Mouse (Mus musculus): Measurements from ENCODE around the gene Isyna1. TPM values are rescaled to one million over a fixed set of nuclear protein-coding genes. Genes with fewer than 3 reads are reported as not detected.
A peak's percentile ranks its signal among the peaks of the same experiment; 100 is the strongest.

The Isyna1 gene
- total and polyA plus RNA-seq, 3 experiments: 84.1 to 189 TPM; not detected in 1

DNA sequence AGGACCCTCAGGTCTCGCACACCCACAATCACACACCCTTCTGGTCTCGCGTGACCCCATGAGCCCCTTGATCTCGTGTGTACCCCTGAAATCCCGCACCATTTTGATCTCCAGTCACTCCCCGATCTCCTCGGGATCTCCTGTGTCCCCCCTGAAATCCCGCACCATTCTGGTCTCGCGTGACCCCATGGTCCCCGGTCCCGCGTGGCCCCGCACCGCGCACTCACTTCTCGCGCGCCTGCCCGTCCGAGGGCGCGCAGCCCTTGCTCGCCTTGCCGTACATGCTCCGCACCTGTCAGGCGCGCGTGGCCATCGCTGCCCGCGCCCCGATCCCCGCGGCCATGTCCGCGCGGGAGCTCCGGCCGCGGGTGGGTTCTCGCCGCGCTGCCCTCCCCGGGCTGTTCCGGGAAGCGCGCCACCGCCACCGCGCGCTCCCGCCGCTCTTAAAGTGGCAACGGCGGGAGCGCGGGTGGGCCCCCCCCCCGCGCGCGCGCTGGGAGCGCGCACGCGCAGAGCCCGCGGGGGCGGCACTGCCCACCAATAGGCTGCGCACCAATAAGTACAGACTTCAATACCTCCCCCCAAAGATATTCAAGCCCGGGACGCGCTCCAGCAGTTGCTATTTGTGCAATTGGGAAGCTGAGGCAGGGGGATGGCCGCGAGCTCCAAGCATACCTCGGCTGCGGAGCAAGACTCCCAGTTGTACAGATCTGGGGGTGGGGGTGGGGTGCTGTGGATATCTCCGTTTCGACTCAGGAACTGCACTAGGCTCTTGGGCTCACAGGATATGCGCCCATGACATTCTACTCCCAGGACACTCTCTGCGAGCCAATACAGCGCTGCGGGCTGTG, 13.9 kb downstream of the Isyna1 start (continued):
- peak; percentile 23; the same call in 1 of the 2 replicates for TF ChIP-seq MXI1 (IDR thresholded peaks at IDR 0.05; ENCODE audit: low read depth, low read length)
- TF ChIP-seq MAX (IDR thresholded peaks at IDR 0.05; ENCODE audit: low read length): peak; percentile 63; the same call in 1 of the 2 replicates
- no peak for TF ChIP-seq RCOR1 (IDR thresholded peaks at IDR 0.05; ENCODE audit: low read depth, low read length)
- TF ChIP-seq MEF2A (IDR thresholded peaks at IDR 0.05; ENCODE audit: extremely low read depth, insufficient replicate concordance, low read depth, low read length, poor library complexity, severe bottlenecking): no peak
- TF ChIP-seq RAD21 (IDR thresholded peaks at IDR 0.05; ENCODE audit: low read depth, low read length): no peak
- peak; percentile 64 for TF ChIP-seq SIN3A (IDR thresholded peaks at IDR 0.05; ENCODE audit: low read length)
- TF ChIP-seq JUND (IDR thresholded peaks at IDR 0.05; ENCODE audit: low read depth, low read length): no peak
- 0 out of 2 replicates have a peak, but pooled peaks have one; percentile 49 for TF ChIP-seq E2F4 (IDR thresholded peaks at IDR 0.05; ENCODE audit: borderline replicate concordance, low read depth, low read length)
- TF ChIP-seq KAT2A (conservative IDR thresholded peaks at IDR 0.05; ENCODE audit: low read depth, low read length): no peak
- TF ChIP-seq GATA1 (IDR thresholded peaks at IDR 0.05; ENCODE audit: low read depth, low read length): no peak
- TF ChIP-seq ELF1 (IDR thresholded peaks at IDR 0.05; ENCODE audit: low read depth, low read length): peak; percentile 48; the same call in 1 of the 2 replicates

DNA sequence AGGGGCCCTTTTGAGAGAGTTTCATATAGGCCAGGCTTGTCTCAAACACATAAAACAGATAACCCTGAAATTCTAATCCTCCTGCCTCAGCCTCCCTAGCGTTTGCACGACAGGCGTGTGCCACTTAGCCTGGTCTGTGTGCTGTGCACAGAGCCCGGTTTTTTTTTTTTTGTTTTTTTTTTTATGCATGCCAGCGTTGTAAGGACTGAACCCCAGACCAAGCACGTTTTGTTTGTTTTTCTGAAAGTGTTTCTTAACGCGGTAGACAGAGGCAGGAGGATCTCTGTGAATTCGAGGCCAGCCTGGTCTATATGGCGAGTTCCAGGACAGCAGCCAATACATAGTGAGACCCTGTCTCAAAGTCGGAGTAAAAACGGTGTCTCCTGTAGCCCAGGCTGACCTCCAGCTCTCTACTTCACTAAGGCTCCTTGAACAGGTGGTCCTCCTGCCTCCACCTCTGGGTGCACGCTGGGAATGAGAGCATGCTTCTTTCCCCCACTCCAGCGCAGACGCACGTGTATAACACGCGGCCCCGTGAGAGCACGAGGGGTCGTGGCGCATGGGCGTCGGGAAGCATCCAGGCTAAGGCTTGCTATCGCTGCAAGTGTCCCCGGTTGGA, 14.7 kb downstream of the Isyna1 start, which contains the start of gene Ssbp4:
Ssbp4 (minus strand) TSS at position 124 of the 619 bp plus-strand sequence.
- TF ChIP-seq NRF1 (IDR thresholded peaks at IDR 0.05; ENCODE audit: insufficient read depth, low read depth, low read length, poor library complexity, severe bottlenecking) (0 out of 2 replicates have a peak, but pooled peaks have one; percentile 25), NELFE (IDR thresholded peaks at IDR 0.05; ENCODE audit: low read depth, low read length) (no peak), EP300 (IDR thresholded peaks at IDR 0.05; ENCODE audit: low read depth in 1 of 2, low read length in 2 of 2) (no peak), MAZ (IDR thresholded peaks at IDR 0.05; ENCODE audit: low read depth, low read length) (no peak), POLR2A (IDR thresholded peaks at IDR 0.05; ENCODE audit: control insufficient read depth in 1 of 2, insufficient read depth in 1 of 2, low read depth in 1 of 2, low read length in 2 of 2, poor library complexity in 1 of 2) (no peak; a peak in 1 of 4 replicates), ZNF384 (IDR thresholded peaks at IDR 0.05; ENCODE audit: low read depth, low read length) (peak; percentile 69), RCOR1 (IDR thresholded peaks at IDR 0.05; ENCODE audit: low read depth, low read length) (no peak), ELF1 (IDR thresholded peaks at IDR 0.05; ENCODE audit: low read depth, low read length) (no peak), MAX (IDR thresholded peaks at IDR 0.05; ENCODE audit: low read length) (peak; percentile 96), MXI1 (IDR thresholded peaks at IDR 0.05; ENCODE audit: low read depth, low read length) (0 out of 2 replicates have a peak, but pooled peaks have one; percentile 5), GATA1 (IDR thresholded peaks at IDR 0.05; ENCODE audit: low read depth, low read length) (no peak), MYC (IDR thresholded peaks at IDR 0.05; ENCODE audit: low read depth, low read length) (peak; percentile 86; the same call in 1 of the 2 replicates), SIN3A (IDR thresholded peaks at IDR 0.05; ENCODE audit: low read length) (0 out of 2 replicates have a peak, but pooled peaks have one; percentile 13), GABPA (IDR thresholded peaks at IDR 0.05; ENCODE audit: low read depth, low read length) (no peak), POLR2AphosphoS2 (IDR thresholded peaks at IDR 0.05; ENCODE audit: low read length) (no peak), ZMIZ1 (IDR thresholded peaks at IDR 0.05; ENCODE audit: low read depth, low read length) (0 out of 2 replicates have a peak, but pooled peaks have one; percentile 5), HCFC1 (IDR thresholded peaks at IDR 0.05; ENCODE audit: low read depth, low read length) (0 out of 2 replicates have a peak, but pooled peaks have one; percentile 10)
- peaks cover 0 to 8% of the 10 kb centered on the region in 2 experiments; a peak in 3 of 4 replicates for H3K4me1 ChIP-seq (ENCODE audit: control insufficient read depth in 1 of 2, insufficient read depth in 2 of 2, low read length in 2 of 2)
- H3K9ac ChIP-seq (ENCODE audit: control insufficient read depth, low read depth, low read length, poor library complexity, severe bottlenecking): peak within 1 kb of the TSS; percentile 96

More for the DNA sequence above, 14.7 kb downstream of the Isyna1 start, which contains the start of gene Ssbp4:
- Histone ChIP-seq H3K9me3 (replicated peaks; ENCODE audit: insufficient read depth, low read length) (no peaks in the 10 kb centered on the region), H3K36me3 (ENCODE audit: control insufficient read depth in 1 of 2, insufficient read depth in 2 of 2, low read length in 2 of 2) (no peaks in the 10 kb centered on the region; a peak in 1 of 4 replicates), H3K79me2 (ENCODE audit: control insufficient read depth, insufficient read depth, low read length, poor library complexity) (peaks cover 29% of the 10 kb centered on the region), H3K4me3 (ENCODE audit: control insufficient read depth in 1 of 2, insufficient read depth in 1 of 2, low read depth in 2 of 2, low read length in 2 of 2) (peak within 1 kb of the TSS; percentile 88 to 92), H3K27ac (ENCODE audit: control insufficient read depth, low read depth, low read length) (peak within 1 kb of the TSS; percentile 87), H3K27me3 (ENCODE audit: control insufficient read depth in 1 of 2, insufficient read depth in 2 of 2, low read length in 2 of 2) (no peaks in the 10 kb centered on the region)
- no peak for DNase-seq (ENCODE audit: low read depth, low spot score)

Data from MEL (cell line).